Mouse (Mus musculus) erythroblast, adult 5-6 weeks (primary cell): ENCODE measurements around the gene Brd3os. TPM values are rescaled to one million over a fixed set of nuclear protein-coding genes. Genes with fewer than 3 reads are reported as not detected.

ENCODE experiments used
- ATAC-seq: replicated peaks from 2 replicates; pipeline ENCODE4 v1.8.0; 2016; ENCODE audit warnings: moderate number of reproducible peaks, mild to moderate bottlenecking, moderate TSS enrichment, inconsistent platforms; ENCODE audit not compliant: poor library complexity, low FRiP score, severe bottlenecking
- total RNA-seq, 2 experiments: library from RNA; stranded (forward) in 1 of 2; stranded (reverse) in 1 of 2; fragments of 150-400 nt in 1 of 2; fragments of 200-764, 138-1000 nt in 1 of 2; gene quantifications; 2 replicates each; pipeline versions ENCODE4 v1.2.3 to v1.2.4; 2015 to 2017; ENCODE audit warnings: low replicate concordance in 2 of 2

Gene Brd3os
- total RNA-seq (2015; ENCODE audit: low replicate concordance) (not detected in 2 replicates), total RNA-seq (2017; ENCODE audit: low replicate concordance) (not detected in 2 replicates)

DNA sequence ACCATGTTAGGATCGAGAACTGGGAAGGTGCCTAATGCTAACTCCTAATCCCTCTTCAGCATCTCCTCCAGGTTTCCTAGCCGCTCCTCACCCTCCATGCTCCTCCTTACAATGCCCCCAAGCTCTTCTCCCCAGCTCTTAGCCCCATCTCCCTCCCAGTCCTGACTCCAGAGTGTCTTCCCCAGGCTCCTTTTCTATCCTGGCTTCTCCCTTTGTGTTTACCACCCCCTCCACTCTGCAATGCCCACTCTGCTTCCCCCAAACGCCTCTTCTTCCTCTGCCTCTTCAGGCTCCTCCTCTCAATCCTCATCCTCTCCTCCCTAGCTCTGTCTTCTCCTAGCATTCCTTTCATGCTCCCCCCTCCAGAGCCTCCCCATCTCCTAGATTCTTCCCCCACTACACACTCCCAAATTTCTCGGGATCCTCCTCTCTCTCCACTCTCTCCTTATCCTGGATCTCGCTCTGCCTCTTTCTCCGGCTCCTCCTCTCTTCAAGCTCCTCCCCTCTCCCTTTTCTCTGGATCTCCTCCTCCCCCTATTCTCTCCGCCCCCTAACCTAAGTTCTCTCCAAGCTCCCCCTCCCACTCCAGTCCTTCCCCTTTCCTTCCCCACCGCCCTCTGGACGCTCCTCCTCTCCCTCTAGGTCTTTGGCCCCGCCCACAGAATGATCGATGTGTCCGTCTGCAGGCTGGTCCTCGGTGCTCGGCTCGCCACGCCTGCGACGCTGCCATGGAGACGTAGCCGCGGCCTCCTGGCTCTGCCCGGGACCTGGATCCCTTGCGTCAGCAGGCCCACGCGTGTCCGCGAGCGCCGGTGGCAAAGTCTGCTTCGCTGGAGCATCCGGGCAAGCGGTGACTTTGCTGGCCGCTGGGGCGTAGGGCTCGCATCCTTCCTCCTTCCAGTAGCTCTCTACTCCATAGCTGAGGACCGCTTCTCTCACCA is at the start of gene Brd3os:
Brd3os (plus strand) TSS at position 558 of the 941 bp plus-strand sequence.
- ATAC-seq, result peak; percentile 92

DNA sequence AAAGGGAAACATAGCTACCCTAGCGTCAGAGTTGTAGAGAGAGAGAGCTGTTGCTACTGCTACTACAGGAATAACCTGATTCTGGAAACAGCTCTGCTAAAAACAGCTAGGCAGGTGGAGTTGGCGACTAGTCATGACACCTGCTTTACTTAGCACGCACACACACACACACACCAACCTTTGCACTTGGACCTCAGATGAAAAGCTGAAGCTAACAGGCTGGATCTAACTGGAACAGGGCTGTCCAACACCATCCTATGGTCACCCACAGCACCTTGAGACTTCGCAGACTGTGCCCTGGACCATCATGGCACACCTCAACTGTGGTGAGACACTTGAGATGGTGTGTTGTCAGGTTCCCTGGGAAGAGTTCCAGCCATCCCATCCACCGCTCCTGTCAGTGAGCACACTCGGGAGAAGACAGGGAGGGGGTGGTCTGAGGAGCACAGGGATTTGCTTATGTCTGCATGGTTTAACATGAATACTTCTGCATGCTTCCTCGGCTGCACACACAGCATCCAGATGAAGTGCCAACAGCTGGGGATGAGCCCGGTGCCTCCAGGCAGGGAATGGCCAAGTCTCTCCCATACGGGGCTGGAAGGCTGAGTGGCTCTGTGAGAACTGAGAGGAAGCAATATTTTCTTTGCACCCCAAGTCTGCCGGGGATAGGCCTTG is 47.8 kb upstream of the Brd3os start:
- ATAC-seq, result no peak

DNA sequence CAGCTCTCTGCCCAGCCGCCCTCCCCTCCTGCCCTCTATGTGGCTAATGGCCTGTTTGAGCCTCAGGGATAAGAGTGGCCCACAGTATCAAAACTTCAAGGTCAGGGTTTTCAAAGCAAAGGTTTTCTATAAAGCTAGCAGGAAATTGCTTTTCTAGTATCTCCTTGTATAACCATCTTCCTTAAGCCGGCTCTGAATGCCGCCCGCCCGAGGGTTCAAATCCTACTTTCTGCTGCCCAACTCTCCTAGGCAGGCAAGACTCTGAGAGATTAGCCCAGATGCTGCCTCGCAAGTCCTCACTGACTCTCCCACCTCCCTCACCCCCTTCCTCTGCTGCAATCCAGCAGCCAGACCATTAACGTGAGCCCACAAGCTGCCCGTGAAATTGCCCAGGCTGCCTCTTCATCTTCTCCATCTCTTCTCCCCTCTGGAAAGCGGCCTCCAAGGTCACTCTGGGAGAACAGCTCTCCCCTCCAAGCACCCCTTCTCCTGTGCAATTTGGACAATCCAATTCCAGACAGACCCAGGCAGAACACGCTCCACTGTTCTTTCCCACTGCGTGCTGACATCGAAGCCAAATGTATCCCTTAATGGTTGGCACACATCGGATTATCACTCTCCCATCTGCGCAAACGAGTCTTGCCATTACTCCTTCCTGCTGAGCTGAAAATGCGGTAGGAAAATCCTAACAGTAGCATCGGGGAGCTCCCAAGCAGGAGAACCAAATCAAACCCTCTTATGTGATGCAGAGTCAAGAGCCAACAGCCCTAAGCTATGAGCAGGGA is 45.3 kb upstream of the Brd3os start:
- ATAC-seq, result no peak

DNA sequence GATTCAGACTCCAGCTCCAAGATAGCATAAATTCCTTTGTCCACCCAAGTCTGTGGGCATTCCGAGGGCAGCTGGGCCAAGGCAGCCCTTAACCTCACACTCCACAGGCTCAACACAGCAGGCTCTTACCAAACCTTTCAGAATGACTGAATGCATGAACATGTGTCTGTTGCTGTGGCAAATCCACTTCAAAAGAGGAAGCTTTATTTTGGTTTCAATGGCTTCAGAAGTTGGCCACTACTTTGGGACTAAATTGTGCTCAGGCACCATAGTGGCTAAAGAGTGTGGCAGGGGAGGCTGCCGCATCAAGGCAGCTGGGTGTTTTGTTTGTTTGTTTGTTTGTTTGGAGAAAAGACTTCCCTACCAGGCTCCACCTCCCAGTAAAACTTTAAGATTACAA is 42.0 kb upstream of the Brd3os start:
- ATAC-seq, result no peak

DNA sequence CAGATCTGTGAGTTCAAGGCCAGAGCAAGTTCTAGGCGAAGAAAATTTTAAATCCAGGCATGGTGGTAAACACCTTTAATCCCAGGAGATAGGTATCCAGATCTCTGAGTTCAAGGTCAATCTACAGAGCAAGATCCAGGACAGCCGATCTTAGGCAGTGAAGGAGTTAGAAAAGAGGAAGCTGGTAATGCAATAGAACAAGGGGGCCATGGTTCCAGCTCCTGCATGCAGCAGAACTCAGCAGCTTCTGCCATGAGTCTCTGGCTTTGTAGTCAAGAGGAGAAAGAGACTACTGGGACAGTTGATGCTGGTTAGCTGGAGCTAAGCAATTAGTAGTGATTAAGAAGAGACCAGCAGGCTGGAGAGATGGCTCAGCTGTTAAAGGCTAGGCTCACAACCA is 40.6 kb upstream of the Brd3os start:
- ATAC-seq, result no peak

DNA sequence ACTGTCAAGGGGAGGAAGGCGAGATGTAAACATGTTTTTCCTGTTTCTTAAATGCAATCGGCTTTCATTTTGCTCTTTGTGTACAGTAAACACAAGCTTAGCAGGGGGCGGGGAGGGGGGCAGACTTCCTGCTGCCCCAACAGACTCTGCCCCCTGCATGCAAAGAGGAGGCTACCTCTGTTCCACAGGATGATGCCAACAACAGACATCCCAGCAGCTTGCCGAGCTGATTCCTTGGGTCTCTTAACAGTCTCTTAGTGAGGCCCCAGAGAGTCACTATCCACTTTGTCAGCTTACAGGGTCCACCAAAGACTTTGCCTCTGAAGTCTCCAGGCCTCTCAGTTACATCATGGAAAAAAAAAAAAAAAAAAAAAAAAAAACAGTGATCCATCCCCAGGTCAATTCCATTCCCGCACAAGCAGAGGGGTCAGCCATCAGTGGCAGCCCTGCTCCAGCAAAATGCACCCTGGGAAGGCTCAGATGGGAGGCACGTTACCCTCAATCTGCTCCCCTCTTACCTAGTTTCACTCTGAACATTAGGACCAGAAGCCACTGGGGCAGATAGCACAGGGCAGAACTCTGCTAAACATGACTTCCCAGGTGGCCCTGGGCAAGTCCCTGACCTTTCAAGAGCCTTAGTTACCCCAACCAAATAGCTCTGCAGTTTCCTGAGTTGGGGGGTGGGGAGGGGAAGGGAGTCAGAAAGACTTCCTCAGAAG is 37.6 kb upstream of the Brd3os start:
- ATAC-seq, result no peak

DNA sequence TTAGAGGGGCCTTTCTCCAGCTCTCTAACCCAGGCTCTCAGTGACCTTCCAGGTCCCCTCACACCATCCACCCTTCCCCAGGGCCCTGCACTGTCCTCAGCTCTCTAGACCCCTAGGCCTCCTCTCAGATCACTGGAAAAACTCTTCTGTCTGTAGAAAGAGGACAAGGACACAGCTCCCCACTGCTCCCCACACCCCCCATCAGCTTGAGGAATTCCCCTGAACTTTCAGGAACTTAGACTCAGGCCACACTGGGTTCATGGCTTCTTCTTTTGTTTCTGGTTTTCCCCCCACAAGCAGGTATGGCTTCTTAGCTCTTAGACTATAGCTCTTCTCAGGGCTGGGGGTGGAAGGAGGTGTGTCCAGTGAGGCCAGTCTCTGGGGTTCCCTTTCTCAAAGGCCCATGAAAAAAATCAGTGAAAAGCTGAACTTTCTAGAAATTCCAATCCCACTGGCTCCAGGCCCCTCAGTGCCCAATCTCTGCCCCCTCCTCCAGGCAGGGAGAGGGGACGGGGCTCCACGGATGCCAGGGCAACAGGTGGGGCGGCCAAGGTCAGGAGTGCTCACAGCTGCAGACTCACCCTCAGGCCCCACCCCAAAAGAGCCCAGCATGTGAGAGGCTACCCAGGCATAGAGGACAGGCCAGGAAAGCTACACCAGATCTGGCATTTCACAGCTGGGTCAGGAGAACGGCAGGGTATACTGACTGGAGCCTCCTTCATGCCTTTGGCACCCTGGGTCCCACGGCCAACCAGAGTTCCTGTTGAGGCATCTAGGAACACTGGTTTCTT is 36.8 kb upstream of the Brd3os start:
- no peak for ATAC-seq

DNA sequence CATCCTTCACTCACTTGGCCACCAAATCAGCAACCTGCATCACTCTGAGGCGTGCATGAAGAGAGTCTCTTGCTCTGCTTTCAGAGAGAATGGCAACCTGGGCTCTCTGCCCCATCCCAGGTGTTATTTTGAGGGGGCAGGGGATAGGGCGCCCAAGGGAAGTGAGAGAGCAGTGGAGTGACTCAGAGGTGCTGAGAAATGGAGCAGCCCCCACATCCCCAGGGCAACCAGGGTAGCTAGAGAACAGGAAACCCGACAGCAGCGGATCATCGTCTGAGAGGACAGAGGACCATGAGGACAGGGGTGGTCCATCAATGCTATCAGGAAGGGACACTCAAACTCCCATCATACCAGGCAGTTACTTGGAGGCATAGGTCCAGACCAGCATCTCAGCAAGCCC is 35.2 kb upstream of the Brd3os start:
- ATAC-seq, result no peak

DNA sequence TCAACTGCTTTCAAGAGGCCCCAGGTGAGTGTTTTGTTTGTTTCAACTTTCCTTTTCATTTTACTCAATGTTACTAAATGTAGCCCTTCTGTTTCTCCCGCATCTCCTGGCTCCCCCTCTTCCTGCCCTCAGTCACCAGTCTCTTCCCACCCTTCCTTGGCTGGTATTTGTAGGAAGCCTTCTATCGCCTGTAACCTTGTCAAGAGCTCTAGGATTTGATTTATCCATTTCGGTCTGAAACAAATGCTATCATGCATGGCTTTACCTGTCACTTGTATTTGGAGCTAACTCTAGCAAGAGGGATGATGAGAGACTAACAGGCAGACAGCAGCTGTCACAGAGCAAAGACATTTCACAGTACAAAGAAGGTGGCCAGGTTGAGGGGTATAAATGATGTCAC is 33.9 kb upstream of the Brd3os start:
- no peak for ATAC-seq

DNA sequence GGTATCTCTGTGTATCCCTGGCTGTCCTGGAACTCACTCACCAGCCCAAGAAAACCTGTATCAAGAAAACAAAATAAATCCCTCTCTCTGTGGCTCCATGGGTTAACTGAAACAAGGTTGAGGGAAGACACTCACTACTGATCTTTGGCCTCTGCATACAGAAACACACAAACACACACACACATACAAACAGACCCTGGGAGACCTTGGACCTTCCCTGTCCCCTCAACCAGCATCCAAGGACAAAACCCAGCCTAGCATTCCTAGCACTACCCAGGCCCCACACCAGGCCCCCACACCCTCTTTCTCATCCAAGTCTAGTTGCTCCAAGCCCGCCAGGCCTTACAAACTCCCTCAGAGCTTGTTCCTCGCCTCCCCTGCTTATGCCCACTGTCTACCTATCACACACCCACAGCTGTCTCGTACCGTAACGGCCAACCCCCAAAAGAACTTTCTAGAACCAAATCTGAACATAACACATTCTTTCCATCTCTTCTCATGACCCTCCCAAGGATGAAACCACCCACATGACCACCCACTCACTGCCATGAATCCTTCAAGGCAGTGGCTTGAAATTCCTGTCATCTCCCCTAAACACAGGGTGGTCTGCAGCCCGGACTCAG is 31.5 kb upstream of the Brd3os start:
- ATAC-seq, result no peak

DNA sequence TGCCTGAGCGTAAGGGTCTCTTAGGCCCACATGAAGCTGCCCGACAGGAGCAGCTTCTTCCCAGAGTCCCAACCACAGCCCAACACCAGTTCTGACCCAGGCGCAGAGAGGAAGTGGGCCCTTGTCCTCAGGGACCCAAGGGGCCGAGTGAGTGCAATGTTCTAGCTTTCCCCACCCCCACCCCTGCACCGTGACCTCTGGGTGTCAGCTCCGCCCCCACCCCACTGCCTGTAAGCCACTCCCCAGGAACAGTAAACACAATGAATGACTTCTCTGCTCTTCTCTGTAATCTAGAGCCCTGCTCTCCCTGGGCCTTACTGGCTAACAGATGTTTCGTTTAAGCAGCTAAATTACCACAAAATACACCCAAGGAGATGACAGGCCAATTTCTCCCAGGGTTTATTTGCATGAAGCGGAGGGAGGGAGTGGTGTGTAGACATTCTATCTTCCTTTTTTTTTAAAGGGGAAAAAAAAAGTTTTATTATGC is 30.4 kb upstream of the Brd3os start:
- no peak for ATAC-seq

DNA sequence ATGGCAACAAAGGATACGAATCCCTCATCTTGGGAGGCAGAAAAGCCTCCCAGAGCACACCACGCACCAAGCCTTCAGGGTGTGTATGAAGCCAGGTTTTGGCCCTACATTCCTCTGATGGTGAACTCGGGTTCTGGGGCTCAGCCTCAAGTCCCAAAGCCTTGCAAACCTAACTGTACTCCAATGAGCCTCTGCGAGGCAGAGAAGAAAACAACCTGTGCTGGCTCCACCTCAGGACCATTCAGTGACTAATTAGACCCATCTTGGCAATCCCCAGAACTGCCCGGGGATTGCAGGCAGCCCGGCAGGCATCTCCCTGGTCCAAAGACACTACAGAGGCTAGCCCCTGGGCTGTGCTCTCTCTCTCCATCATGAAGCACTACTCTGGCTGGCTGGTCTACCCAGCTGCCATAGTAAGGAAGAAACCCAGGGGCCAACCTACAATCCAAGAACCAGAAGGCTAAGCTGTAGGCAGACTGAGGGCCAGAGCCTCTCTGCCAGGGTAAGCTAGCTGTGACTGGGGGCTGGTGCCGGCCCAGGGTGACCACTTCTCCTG is 29.8 kb upstream of the Brd3os start:
- no peak for ATAC-seq

DNA sequence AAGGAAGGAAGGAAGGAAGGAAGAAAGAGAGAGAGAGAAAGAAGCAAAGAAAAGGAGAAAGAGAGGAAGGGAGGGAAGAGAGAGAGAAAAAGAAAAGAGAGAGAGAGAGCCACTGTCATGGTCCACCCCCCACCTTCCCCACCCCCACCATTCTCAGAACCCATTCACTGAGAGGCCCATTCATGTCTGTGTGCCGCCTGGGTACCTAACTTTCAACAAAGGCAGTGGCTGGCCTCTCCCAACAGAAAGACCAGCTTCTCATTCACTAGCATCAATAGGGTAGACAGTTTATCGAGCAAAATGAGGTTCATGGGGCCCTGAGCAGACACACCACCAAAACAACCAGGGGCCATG is 28.6 kb upstream of the Brd3os start:
- no peak for ATAC-seq

DNA sequence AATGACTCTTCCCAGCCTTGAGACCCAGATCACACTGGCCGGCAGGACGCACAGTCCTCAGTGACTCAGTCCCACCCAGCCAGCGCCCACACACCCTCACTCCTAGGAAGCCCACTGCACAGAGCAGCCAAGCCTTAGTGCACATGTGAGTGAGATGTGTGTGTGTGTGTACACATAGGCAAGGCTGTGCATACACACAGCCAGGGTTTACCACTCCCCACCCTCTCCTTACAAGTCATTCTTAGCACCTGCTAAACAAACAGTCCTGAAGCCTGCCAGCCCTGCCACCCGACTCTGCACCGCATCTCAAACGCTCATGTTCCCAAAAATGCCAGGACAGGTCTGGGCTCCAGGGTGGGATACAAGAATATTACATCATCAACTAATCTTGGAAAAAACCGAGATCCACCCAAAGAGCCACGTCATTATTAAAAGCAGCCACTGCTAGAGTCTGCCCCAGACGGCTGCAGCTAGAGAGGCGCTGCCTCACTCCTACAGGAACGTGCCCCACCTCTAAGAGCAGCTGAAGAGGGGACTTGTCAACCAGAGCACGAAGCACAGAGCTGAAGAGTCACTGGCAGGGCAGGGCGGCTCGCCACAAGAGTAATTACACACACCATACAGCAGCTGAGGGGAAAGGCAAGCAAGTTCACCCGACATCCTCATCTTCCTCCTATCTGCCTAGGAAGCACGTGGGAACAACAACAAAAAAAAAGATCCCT is 28.0 kb upstream of the Brd3os start:
- no peak for ATAC-seq

DNA sequence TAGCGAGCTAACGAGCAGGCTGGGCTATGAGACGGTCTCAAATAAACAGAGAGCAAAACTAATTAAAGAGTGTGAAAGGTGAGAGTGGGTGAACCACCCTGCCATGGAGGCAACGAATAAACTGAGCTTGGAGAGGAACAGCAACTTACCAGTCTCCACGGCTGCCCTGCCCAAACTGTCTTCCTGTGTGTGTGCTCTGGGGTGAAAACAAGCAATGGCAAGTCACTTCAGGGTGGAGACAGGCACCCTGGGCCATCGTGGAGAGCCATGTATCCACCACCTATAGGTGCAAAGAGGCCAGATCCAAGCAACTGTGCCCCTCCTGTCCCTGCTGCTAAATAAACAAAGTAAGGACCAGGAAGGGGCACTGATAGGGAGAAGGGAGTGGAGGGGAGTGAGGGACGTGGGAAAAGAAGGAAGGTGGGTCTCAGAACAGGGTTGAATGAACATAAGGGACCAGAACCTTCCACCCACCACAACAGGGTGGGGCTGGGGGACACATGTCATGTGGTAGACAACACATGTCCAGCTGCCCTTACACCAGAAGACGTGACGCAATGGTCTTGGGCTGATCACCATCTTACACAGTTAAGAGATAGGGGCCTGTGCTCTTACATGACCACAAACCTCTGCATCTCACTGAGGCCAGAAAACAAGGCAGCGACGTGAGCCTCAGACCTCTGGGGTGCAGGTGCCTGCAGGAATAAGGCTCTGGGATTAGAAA is 26.9 kb upstream of the Brd3os start:
- no peak for ATAC-seq

DNA sequence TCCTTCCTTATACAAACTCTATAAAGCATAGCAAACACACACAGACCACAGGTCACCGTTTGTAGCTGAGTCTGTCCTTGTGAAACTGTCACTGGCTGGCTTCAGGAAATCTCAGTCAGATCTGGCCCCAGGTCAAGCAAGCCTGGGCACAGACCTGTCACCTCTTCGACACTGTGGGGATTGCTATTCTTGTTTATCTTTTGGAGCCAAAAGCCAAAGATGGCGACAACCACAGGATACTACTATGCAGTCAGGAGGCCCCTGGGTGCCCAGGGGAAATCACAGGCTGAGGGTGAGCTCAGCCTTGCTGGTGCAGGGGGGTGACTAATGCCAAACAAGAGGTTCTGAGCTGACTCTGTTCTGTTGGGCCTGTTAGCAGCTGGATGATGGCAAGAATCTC is 25.7 kb upstream of the Brd3os start:
- no peak for ATAC-seq

DNA sequence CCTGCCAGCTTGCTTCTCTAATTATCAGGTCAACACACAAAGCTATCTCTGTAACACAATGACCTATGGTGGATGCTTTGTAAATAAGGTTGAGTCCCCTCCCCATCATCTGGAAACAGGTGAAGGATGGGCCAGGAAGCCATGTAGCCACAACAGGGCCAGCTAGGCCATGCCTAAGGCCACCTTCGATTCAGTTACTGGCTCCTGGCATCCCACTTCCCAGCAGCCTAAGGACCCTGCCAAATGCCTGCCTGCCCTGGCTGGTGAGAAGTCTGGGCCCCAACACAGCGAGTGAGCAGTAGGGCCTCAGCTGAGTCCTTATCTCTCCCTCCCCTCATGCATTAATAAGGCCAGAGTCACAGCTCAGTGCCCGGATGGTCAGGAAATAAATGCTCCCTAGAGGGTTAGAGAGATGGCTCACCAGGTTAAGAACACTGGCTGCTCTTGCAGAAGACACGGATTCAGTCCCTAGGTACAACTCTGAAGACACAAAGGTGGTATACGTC is 24.4 kb upstream of the Brd3os start:
- no peak for ATAC-seq
